Mouse (Mus musculus): ENCODE results near the gene Themis3.

- TF ChIP-seq CTCF (IDR thresholded peaks at IDR 0.05; ENCODE audit: low read depth, low read length): no peak
- no peak for TF ChIP-seq POLR2A (IDR thresholded peaks at IDR 0.05; ENCODE audit: borderline replicate concordance, low read depth, low read length)
Measured at GRCm38 (mm10) chr17:66619255-66619826, 24.9 kb upstream of the Themis3 start.

All from bone marrow macrophage, adult 2 months (primary cell).